Mouse (Mus musculus): ENCODE measurements at regions not wholly inside any gene's neighbourhood (a gene's known extent, or its start where the extent isn't known, plus 50 kb on each side); places are given as distances from the start of the nearest gene placed in this dataset.

- TF ChIP-seq POLR2A (IDR thresholded peaks at IDR 0.05; ENCODE audit: borderline replicate concordance, extremely low read depth, low read depth, low read length) (no peak), CTCF (IDR thresholded peaks at IDR 0.05; ENCODE audit: insufficient read depth, low read length) (no peak)
Measured at GRCm38 (mm10) chr9:26060834-26061233, 579.5 kb downstream of the Eepd1 start.
